ENCODE assay signal across 21 mouse cellular contexts in genomic region chr12:89558921-89559320, GRCm38 (mm10).
A peak's percentile ranks its signal among the peaks of the same experiment; 100 is the strongest.
DNase-seq lines count a peak whose midpoint lies in the region; ATAC-seq lines count a peak whose summit lies in the region.
"Had no signal": no experiment of that assay in that cellular context is flagged by ENCODE, and none has a peak within 500 bp of the region (broad histone marks: within the 10 kb centered on the region; RNA-seq: fewer than 3 reads in every experiment).

No protein-coding gene starts in this region.

- intact Hi-C loops in gastrocnemius, postnatal 36 days (cut with DNase I) = no loop called here

- no peak for DNase-seq in embryo, embryonic 10.5 days (ENCODE audit: low spot score)
- no peak for DNase-seq in adrenal gland, adult (ENCODE audit: inconsistent age in 2 of 2, low spot score in 1 of 2)
- DNase-seq in gastrocnemius, postnatal 36 days = no peak
- DNase-seq: adrenal gland, adult 2 months; adrenal gland, postnatal 10 days; adrenal gland, postnatal 25 days; B cell, adult 2 months; cerebellum, adult 11 months; cerebellum, adult 18-20 months; cerebellum, adult 8-10 months; cerebellum, adult 9-11 months; cerebellum, postnatal 14 days; cerebellum, postnatal 36 days; embryo, embryonic 11 days had no signal

- ATAC-seq in common myeloid progenitor, adult 5-6 weeks (replicated peaks; ENCODE audit: low read depth, poor library complexity, severe bottlenecking) = peak; percentile 77
- 0 out of 4 replicates have a peak, but pooled peaks have one; percentile 10 to 12 for ATAC-seq in hematopoietic stem cell, adult 5-6 weeks (replicated peaks in 1 of 2; ENCODE audit: insufficient read depth in 1 of 2, low FRiP score in 2 of 2, low TSS enrichment in 1 of 2, low read depth in 1 of 2, poor library complexity in 2 of 2, severe bottlenecking in 2 of 2)
- ATAC-seq: activated CD4-positive, CD25-positive, alpha-beta regulatory T cell, adult 4 months; CD4-positive, CD25-positive, alpha-beta regulatory T cell, adult 4 months; forebrain, embryonic 14.5 days; forebrain, embryonic 16.5 days; Patski had no signal
